Mouse (Mus musculus): Measurements from ENCODE around the gene Stard10.

GRCm38 (mm10) chr7:101271602-101272001, 45.3 kb upstream of the Stard10 start:
- no peak for TF ChIP-seq GATA1 (IDR thresholded peaks at IDR 0.05; ENCODE audit: borderline replicate concordance, low read length)
- TF ChIP-seq FLI1 (IDR thresholded peaks at IDR 0.05; ENCODE audit: low read length): no peak

All from megakaryocyte, embryonic 14.5 days (primary cell).